Mouse (Mus musculus) liver, embryonic 11.5 days (tissue): ENCODE data around the gene Bscl2. TPM values are rescaled to one million over a fixed set of nuclear protein-coding genes. Genes with fewer than 3 reads are reported as not detected.
"Not testable (repeated sequence)": the region's sequence is repeated elsewhere in the genome, so short reads cannot be mapped to it uniquely, and the experiment has no call there.

ENCODE experiments used
- ATAC-seq: fragments of 200-750 bp; cut with Nextera tagmentation; replicated peaks from 2 replicates; pipeline ENCODE4 v1.8.0; 2017; ENCODE audit warnings: moderate number of reproducible peaks, mild to moderate bottlenecking, moderate TSS enrichment, moderate library complexity; ENCODE audit not compliant: low FRiP score
- DNase-seq: peaks from one replicate; pipeline ENCODE4 v3.0.0-alpha.2; 2017; ENCODE audit warnings: low spot score
- H3K27ac ChIP-seq: fragments of 300-500 bp; sonication (generic); 2 replicates; pipeline ENCODE4 v1.5.1; 2014; ENCODE audit warnings: mild to moderate bottlenecking, low read depth, low read length, control low read depth
- H3K27me3 ChIP-seq: fragments of 300-500 bp; sonication (generic); replicated peaks from 2 replicates; pipeline ENCODE4 v1.6.1; 2014; ENCODE audit warnings: low read length, mixed read lengths; ENCODE audit not compliant: control insufficient read depth, insufficient read depth
- H3K36me3 ChIP-seq: fragments of 300-500 bp; sonication (generic); 2 replicates; pipeline ENCODE4 v1.6.1; 2014; ENCODE audit warnings: mild to moderate bottlenecking, low read length, moderate library complexity, mixed read lengths; ENCODE audit not compliant: control insufficient read depth, insufficient read depth
- H3K4me1 ChIP-seq: fragments of 300-500 bp; sonication (generic); replicated peaks from 2 replicates; pipeline ENCODE4 v1.6.1; 2014; ENCODE audit warnings: low read length, mixed read lengths; ENCODE audit not compliant: control insufficient read depth, insufficient read depth
- H3K4me2 ChIP-seq: fragments of 300-500 bp; sonication (generic); 2 replicates; pipeline ENCODE4 v1.6.1; 2014; ENCODE audit warnings: mild to moderate bottlenecking, control low read depth, moderate library complexity
- H3K4me3 ChIP-seq: fragments of 300-500 bp; sonication (generic); 2 replicates; pipeline ENCODE4 v1.5.1; 2014; ENCODE audit warnings: low read depth, low read length, control low read depth
- H3K9ac ChIP-seq: fragments of 300-500 bp; sonication (generic); 2 replicates; pipeline ENCODE4 v1.6.1; 2014; ENCODE audit warnings: low read depth, low read length, control low read depth
- H3K9me3 ChIP-seq: fragments of 300-500 bp; sonication (generic); 2 replicates; pipeline ENCODE4 v1.6.1; 2016; ENCODE audit warnings: low read length, inconsistent platforms, mixed read lengths; ENCODE audit not compliant: control insufficient read depth
- WGBS: fragments of 180-500 bp; shearing (Covaris S2); extraction: QIAGEN DNeasy Blood & Tissue Kit; methylation state at CpG from one replicate; pipeline ENCODE4 v1.1.7; 2014; 5-methylcytosine and 5-hydroxymethylcytosine counted together
- polyA plus RNA-seq: library from polyadenylated mRNA; unstranded; fragments of >200 nt; fragmentation: Nextera tagmentation; extraction: Ambion mirVana; gene quantifications from 2 replicates; pipeline ENCODE4 v1.2.1, GENCODE M21; 2014

Bscl2 gene
- polyA plus RNA-seq, 1 experiment from 2014 or later = 52.7 TPM

DNA sequence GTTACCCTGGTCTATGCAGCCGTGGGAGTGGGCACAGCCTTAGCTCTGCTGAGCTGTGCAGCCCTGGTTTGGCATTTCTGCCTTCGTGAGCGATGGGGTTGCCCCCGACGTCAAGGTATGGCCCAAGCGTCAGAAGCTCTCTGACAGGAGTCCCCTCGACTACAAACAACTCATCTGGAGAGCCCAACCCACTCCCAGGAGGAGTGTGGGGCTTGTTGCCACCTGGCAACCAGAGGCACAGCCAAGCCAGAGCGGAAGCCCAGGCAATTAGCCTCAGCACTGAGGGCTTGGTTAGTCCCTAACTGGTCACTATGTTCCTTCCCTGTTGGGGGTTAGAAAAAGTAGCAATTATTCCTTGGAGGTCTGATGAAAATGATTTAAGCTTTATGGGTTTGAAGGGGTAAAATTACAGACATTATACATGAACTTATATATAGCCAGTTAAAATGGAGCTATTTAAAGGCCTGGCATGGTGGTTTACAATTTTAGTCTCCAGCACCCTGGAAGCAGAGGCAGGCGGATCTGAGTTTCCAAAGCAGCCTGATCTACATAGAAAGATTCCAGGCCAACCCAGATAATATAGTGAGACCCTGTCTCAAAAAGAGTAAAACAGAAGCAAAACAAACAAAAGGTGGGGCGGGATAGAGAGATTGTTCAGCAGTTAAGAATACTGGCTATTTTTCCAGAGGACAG is 15.1 kb downstream of the Bscl2 start:
- no peak overlapping the region for H3K9ac ChIP-seq
- H3K4me3 ChIP-seq = no peak overlapping the region
- H3K4me1 ChIP-seq = no peaks in the 10 kb centered on the region
- WGBS = 52% methylated on average over 10 of the region's 10 CpGs
- ATAC-seq (no peak), DNase-seq (no peak)
- no peaks in the 10 kb centered on the region for H3K27me3 ChIP-seq
- peaks cover 3% of the 10 kb centered on the region; the same call in 1 of the 2 replicates for H3K36me3 ChIP-seq
- no peak overlapping the region for H3K27ac ChIP-seq
- H3K9me3 ChIP-seq = no peaks in the 10 kb centered on the region
- H3K4me2 ChIP-seq = no peak overlapping the region

DNA sequence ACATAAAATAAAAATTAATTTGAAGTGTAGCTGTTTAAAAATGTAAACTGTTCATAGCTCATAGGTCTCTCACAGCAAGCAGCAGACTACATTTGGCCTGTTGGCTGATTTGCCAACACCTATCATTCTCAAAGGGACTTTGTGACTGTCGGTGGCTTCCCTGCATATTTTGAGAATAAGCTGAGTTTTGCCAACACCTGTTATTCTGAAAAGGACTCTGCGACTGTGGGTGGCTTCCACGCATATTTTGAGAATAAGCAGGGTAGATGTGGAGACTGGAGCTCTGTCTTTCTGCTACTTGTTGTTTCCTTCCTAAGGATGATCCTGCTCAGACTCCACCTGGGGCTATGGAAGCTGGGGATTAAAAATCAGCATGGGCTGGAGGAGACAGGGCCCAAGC is 15.8 kb downstream of the Bscl2 start:
- Histone ChIP-seq H3K27ac (no peak overlapping the region), H3K27me3 (no peaks in the 10 kb centered on the region), H3K36me3 (peaks cover 2% of the 10 kb centered on the region; the same call in 1 of the 2 replicates), H3K4me3 (no peak overlapping the region), H3K9ac (no peak overlapping the region), H3K4me2 (no peak overlapping the region), H3K4me1 (no peaks in the 10 kb centered on the region), H3K9me3 (no peaks in the 10 kb centered on the region)
- WGBS = 77% methylated on average over 3 of the region's 3 CpGs
- no peak for DNase-seq
- no peak for ATAC-seq

DNA sequence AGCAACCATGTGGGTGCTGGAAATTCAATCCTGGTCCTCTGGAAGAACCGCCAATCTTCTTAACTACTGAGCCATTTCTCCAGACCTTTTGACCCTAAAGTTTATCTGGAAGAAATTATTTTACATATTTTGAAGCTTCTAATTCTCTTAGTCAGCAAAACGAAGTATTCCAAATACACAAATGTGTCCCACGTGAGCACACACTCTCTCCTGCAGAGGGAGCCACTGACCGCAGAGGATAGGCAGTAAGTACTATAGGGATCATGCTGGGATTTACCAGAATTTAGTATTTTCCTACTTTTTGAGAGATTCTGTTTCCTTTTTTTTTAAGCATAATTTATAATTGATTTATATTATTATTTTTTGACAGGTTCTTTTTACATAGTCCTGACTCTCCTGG is 20.4 kb downstream of the Bscl2 start:
- Histone ChIP-seq H3K36me3 (no peaks in the 10 kb centered on the region), H3K27me3 (no peaks in the 10 kb centered on the region), H3K4me3 (no peak overlapping the region), H3K4me2 (no peak overlapping the region), H3K9ac (no peak overlapping the region), H3K9me3 (no peaks in the 10 kb centered on the region), H3K4me1 (no peaks in the 10 kb centered on the region), H3K27ac (no peak overlapping the region)
- ATAC-seq (0 out of 2 replicates have a peak, but pooled peaks have one; percentile 47), DNase-seq (no peak)
- 34% methylated on average over 4 of the region's 4 CpGs for WGBS

DNA sequence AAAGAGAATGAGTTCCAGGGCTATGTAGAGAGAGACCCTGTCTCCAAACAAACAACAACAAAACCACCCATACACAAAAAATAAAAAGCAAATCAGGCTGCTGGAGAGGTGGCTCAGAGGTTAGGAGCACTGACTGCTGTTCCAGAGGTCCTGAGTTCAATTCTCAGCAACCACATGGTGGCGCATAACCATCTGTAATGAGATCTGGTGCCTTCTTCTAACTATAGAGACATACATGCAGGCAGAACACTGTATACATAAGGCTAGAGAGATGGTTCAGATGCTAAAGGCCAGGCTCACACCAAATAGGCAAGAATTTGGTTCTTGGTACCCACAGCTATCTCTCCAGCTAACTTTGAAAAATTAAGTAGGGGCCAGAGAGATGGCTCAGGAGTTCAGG is 21.8 kb downstream of the Bscl2 start:
- WGBS = 13% methylated on average over 1 of the region's 1 CpGs
- no peaks in the 10 kb centered on the region for H3K4me1 ChIP-seq

DNA sequence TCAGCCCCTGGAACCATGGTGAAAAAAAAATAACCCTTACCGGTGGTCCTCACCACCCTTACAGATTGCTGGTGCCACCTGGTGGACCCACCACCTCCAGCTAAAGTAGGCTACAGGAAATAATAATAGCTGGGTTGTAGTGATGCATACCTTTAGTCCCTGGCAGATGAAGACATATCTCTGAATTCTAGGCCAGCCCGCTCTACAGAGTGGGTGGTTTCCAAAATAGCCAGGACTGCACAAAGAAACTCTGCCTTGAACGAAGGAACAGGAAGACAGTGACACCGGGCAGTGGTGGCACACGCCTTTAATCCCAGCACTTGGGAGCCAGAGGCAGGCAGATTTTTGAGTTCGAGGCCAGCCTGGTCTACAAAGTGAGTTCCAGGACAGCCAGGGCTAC is 27.0 kb downstream of the Bscl2 start:
- DNase-seq = no peak
- Histone ChIP-seq H3K9ac (no peak overlapping the region), H3K4me2 (no peak overlapping the region), H3K4me3 (no peak overlapping the region), H3K9me3 (no peaks in the 10 kb centered on the region), H3K27ac (no peak overlapping the region), H3K4me1 (0 out of 2 replicates have a peak, but pooled peaks cover 2% of the 10 kb centered on the region), H3K36me3 (no peaks in the 10 kb centered on the region), H3K27me3 (no peaks in the 10 kb centered on the region)
- no peak for ATAC-seq
- 79% methylated on average over 6 of the region's 6 CpGs for WGBS

More for the DNA sequence above, 21.8 kb downstream of the Bscl2 start:
- H3K27ac ChIP-seq = no peak overlapping the region
- ATAC-seq = no peak; the same call in 1 of the 2 replicates
- no peaks in the 10 kb centered on the region for H3K9me3 ChIP-seq
- no peak overlapping the region for H3K4me3 ChIP-seq
- DNase-seq = no peak
- H3K9ac ChIP-seq = no peak overlapping the region; the same call in 1 of the 2 replicates
- no peaks in the 10 kb centered on the region for H3K27me3 ChIP-seq
- no peak overlapping the region for H3K4me2 ChIP-seq
- no peaks in the 10 kb centered on the region for H3K36me3 ChIP-seq

DNA sequence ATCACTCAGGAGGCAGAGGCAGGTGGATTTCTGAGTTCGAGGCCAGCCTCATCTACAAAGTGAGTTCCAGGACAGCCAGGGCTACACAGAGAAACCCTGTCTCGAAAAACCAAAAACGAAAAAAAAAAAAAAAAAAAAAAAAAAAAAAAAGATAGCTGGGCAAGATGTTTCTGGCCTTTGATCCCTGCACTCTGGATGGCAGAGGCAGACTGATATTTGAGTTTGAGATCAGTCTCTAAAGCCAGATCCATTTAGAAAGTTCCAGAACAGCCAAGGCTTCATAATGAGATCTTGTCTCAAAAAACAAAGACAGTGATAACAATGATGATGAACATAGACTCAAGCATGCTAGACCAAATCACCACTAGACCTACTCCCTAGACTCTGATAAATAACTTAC is 33.1 kb downstream of the Bscl2 start:
- not testable (repeated sequence) for H3K9me3 ChIP-seq, H3K4me1 ChIP-seq, ATAC-seq, DNase-seq, H3K27me3 ChIP-seq
- Histone ChIP-seq H3K4me3 (peak overlapping the region; percentile 95), H3K36me3 (peaks cover 13% of the 10 kb centered on the region), H3K9ac (peak overlapping the region; percentile 94; the same call in 1 of the 2 replicates), H3K27ac (peak overlapping the region; percentile 67; the same call in 1 of the 2 replicates), H3K4me2 (peak overlapping the region; percentile 77)
- WGBS = 70% methylated on average over 3 of the region's 3 CpGs

DNA sequence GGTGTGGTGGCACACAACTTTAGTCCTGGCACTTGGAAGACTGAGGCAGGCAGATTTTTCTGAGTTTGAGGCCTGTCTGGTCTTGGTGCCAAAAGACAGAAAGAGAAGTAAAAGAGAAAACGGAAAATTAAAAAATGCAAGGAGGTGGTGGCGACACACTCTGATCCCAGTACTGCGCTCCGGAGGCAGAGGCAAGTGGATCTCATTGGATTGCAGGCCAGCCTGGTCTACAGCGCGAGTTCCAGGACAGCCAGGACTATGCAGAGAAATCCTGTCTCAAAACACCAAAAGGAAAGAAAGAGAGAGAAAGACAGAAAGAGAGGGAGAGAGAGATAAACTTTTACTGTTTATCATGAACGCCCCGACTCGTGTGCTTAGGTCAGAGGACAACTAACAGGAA is 33.6 kb downstream of the Bscl2 start:
- H3K9me3 ChIP-seq = no peaks in the 10 kb centered on the region
- peaks cover 13% of the 10 kb centered on the region for H3K36me3 ChIP-seq
- DNase-seq (no peak), ATAC-seq (peak; percentile 24; the same call in 1 of the 2 replicates)
- peak overlapping the region; percentile 95 for H3K4me3 ChIP-seq
- peak overlapping the region; percentile 77 for H3K4me2 ChIP-seq
- 30% methylated on average over 9 of the region's 9 CpGs for WGBS
- peak overlapping the region; percentile 94 for H3K9ac ChIP-seq
- H3K27ac ChIP-seq = peak overlapping the region; percentile 67
- no peaks in the 10 kb centered on the region for H3K27me3 ChIP-seq
- H3K4me1 ChIP-seq = peaks cover 9% of the 10 kb centered on the region

DNA sequence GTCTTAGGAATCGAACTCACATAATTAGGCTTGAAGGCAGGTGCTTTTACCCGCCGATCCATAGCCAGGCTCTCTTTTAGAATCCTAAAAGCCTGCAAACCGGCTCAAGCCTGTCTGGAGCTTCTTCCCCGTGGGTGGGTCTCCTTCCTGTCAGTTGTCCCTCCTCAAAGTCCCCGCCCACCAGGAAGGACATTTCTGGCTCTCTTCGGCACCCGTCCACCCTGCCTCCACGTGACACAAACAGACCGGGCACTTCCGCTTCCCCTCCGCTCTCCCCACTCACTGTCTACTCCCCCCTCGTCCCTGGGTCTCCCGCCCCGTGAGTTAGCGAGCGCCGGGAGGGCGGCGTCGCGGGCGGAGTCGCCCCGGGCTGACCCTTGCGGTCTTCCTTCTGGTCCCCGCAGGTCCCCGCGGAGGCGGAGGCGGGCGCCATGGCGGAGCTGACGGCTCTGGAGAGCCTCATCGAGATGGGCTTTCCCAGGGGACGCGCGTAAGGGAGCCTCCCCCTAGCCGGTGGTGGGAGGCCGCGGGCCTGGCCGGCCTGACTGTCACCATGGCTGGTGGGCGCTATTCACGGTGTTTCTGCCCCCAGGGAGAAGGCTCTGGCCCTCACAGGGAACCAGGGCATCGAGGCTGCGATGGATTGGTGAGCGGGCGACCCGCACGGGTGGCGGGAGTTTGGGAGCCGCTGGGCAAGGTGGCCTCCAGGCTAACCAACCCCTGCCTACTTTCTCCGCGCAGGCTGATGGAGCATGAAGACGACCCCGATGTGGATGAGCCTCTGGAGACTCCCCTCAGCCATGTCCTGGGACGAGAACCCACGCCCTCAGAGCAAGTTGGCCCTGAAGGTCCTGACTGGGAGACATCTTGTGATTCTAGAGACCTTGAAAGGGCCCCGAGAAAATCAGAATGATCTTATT is 34.3 kb downstream of the Bscl2 start, which contains the start of gene Ubxn1:
TSS of gene Ubxn1 (plus strand) at position 230 of the 920 bp plus-strand sequence.
- H3K4me3 ChIP-seq = peak within 1 kb of the TSS; percentile 95
- ATAC-seq (peak; percentile 97), DNase-seq (peak; percentile 96)
- H3K27ac ChIP-seq = peak within 1 kb of the TSS; percentile 89
- H3K9me3 ChIP-seq = no peaks in the 10 kb centered on the region
- H3K4me1 ChIP-seq = peaks cover 9% of the 10 kb centered on the region
- H3K9ac ChIP-seq = peak within 1 kb of the TSS; percentile 94
- peaks cover 15% of the 10 kb centered on the region for H3K36me3 ChIP-seq
- 2% methylated on average over 59 of the region's 59 CpGs for WGBS
- H3K27me3 ChIP-seq = no peaks in the 10 kb centered on the region
- H3K4me2 ChIP-seq = peak within 1 kb of the TSS; percentile 96
